Mouse (Mus musculus) hindbrain, embryonic 15.5 days (tissue): ENCODE data around the gene Ipo7. TPM values are rescaled to one million over a fixed set of nuclear protein-coding genes. Genes with fewer than 3 reads are reported as not detected.
A peak's percentile ranks its signal among the peaks of the same experiment; 100 is the strongest.

Experiments
- ATAC-seq: fragments of 200-750 bp; cut with Nextera tagmentation; 2 replicates; pipeline ENCODE4 v1.8.0; 2017; ENCODE audit warnings: low read depth, moderate number of reproducible peaks, moderate TSS enrichment; ENCODE audit not compliant: low FRiP score
- H3K27ac ChIP-seq: fragments of 300-500 bp; sonication (generic); replicated peaks from 2 replicates; pipeline ENCODE4 v1.5.1; 2015; ENCODE audit warnings: mild to moderate bottlenecking, inconsistent platforms
- H3K27me3 ChIP-seq: fragments of 300-500 bp; sonication (generic); 2 replicates; pipeline ENCODE4 v1.6.1; 2015; ENCODE audit warnings: control low read depth, inconsistent platforms
- H3K36me3 ChIP-seq: fragments of 300-500 bp; sonication (generic); 2 replicates; pipeline ENCODE4 v1.6.1; 2015; ENCODE audit warnings: control low read depth, inconsistent platforms
- H3K4me1 ChIP-seq: fragments of 300-500 bp; sonication (generic); replicated peaks from 2 replicates; pipeline ENCODE4 v1.6.1; 2015; ENCODE audit warnings: control low read depth, inconsistent platforms
- H3K4me2 ChIP-seq: fragments of 300-500 bp; sonication (generic); 2 replicates; pipeline ENCODE4 v1.6.1; 2015; ENCODE audit warnings: moderate library complexity, mild to moderate bottlenecking, inconsistent platforms
- H3K4me3 ChIP-seq: fragments of 300-500 bp; sonication (generic); 2 replicates; pipeline ENCODE4 v1.5.1; 2015; ENCODE audit warnings: mild to moderate bottlenecking, inconsistent platforms
- H3K9ac ChIP-seq: fragments of 300-500 bp; sonication (generic); 2 replicates; pipeline ENCODE4 v1.6.1; 2015; ENCODE audit warnings: inconsistent platforms
- H3K9me3 ChIP-seq: fragments of 300-500 bp; sonication (generic); 2 replicates; pipeline ENCODE4 v1.6.1; 2016; ENCODE audit warnings: control low read depth, inconsistent platforms
- WGBS: fragments of 180-500 bp; shearing (Covaris S2); methylation state at CpG from one replicate; pipeline ENCODE4 v1.1.7; 2015; 5-methylcytosine and 5-hydroxymethylcytosine counted together
- polyA plus RNA-seq: library from polyadenylated mRNA; unstranded; fragments of >200 nt; fragmentation: Nextera tagmentation; extraction: Ambion mirVana; gene quantifications from 2 replicates; pipeline ENCODE4 v1.2.1, GENCODE M21; 2015

Ipo7 gene
- polyA plus RNA-seq, 1 experiment from 2014 or later: 44.9 TPM

- H3K9me3 ChIP-seq: no peaks in the 10 kb centered on the region
- H3K4me1 ChIP-seq: no peaks in the 10 kb centered on the region; the same call in 1 of the 2 replicates
- ATAC-seq: no peak
- no peak overlapping the region for H3K9ac ChIP-seq
- no peak overlapping the region for H3K4me3 ChIP-seq
- no peaks in the 10 kb centered on the region for H3K27me3 ChIP-seq
- no peaks in the 10 kb centered on the region for H3K36me3 ChIP-seq
- H3K4me2 ChIP-seq: no peak overlapping the region
- no peak overlapping the region for H3K27ac ChIP-seq
- WGBS: 82% methylated on average over 4 of the region's 4 CpGs
Measured at GRCm38 (mm10) chr7:109998388-109998787, 19.7 kb upstream of the Ipo7 start.

DNA sequence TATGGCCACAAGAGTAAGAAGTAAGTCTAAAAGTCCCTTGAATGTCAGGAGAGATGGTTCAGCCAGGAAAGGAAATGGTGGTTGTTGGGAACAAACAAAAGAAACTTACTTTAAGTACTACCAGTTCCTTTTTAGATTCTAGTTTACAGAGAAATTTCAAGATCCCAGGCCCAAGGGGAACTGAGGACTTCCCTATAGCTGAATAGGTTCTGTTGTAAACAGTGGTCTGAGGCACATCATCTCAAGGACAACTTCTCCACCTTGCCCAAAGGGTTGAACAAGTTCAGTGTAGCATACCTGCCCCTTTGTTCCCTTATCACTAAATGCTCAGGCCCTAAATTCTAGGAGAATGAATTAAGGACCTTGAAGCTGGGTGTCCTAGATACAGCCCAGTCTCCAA lies 16.0 kb upstream of the Ipo7 start:
- H3K4me1 ChIP-seq: no peaks in the 10 kb centered on the region; the same call in 1 of the 2 replicates
- no peaks in the 10 kb centered on the region for H3K9me3 ChIP-seq
- H3K27me3 ChIP-seq: no peaks in the 10 kb centered on the region
- H3K4me3 ChIP-seq: no peak overlapping the region
- H3K27ac ChIP-seq: no peak overlapping the region
- H3K4me2 ChIP-seq: no peak overlapping the region
- no peaks in the 10 kb centered on the region for H3K36me3 ChIP-seq
- no peak overlapping the region for H3K9ac ChIP-seq
- ATAC-seq: no peak

- H3K27me3 ChIP-seq: no peaks in the 10 kb centered on the region
- peak; percentile 56; the same call in 1 of the 2 replicates for ATAC-seq
- peak overlapping the region; percentile 54 for H3K4me2 ChIP-seq
- peak overlapping the region; percentile 31; the same call in 1 of the 2 replicates for H3K9ac ChIP-seq
- H3K27ac ChIP-seq: no peak overlapping the region
- no peaks in the 10 kb centered on the region for H3K36me3 ChIP-seq
- WGBS: 17% methylated on average over 20 of the region's 20 CpGs
- no peaks in the 10 kb centered on the region; the same call in 1 of the 2 replicates for H3K4me1 ChIP-seq
- no peaks in the 10 kb centered on the region for H3K9me3 ChIP-seq
- peak overlapping the region; percentile 26 for H3K4me3 ChIP-seq
Measured at GRCm38 (mm10) chr7:110002968-110003367, 15.1 kb upstream of the Ipo7 start.

- Histone ChIP-seq H3K27me3 (no peaks in the 10 kb centered on the region), H3K4me1 (no peaks in the 10 kb centered on the region; the same call in 1 of the 2 replicates), H3K36me3 (no peaks in the 10 kb centered on the region), H3K27ac (no peak overlapping the region), H3K4me3 (no peak overlapping the region), H3K9me3 (no peaks in the 10 kb centered on the region), H3K4me2 (no peak overlapping the region), H3K9ac (no peak overlapping the region)
- no peak for ATAC-seq
Measured at GRCm38 (mm10) chr7:110005976-110006375, 12.1 kb upstream of the Ipo7 start.

DNA sequence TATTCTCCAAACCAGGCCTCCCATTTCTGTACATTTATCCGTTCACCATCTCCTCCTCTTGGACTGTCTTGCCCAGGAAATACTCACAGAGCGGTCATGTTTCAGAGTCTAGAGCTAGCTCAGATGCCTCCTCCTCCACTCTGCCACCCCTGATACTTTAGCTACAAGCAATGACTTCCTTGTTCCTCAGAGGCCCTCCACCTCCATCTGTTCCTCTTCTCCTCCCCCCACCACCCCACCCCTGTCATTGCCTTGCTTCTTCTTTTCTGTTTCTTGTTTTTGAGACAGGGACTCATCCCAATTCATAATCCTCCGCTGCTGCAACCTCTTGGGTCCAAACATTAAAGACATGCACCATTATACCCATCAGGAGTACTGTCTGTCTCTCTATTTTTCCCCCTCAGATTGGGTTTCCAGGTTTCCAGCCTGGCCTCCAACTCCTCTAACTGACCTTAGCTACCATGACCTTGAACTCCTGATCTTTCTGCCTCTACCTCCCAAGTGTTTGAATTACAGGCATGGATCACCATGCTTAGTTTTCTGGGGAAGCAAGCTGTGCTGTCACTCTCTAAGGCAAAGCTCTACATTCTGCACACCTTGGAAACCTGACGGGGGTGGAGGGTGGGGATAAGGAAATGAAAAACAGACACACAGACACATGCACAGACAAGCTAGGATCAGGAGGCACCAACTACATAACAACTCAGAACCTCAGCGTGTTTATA lies 11.4 kb upstream of the Ipo7 start:
- ATAC-seq: no peak
- no peak overlapping the region for H3K9ac ChIP-seq
- WGBS: 84% methylated on average over 5 of the region's 5 CpGs
- no peaks in the 10 kb centered on the region for H3K27me3 ChIP-seq
- H3K9me3 ChIP-seq: no peaks in the 10 kb centered on the region
- H3K4me1 ChIP-seq: no peaks in the 10 kb centered on the region; the same call in 1 of the 2 replicates
- H3K4me2 ChIP-seq: no peak overlapping the region
- no peak overlapping the region for H3K4me3 ChIP-seq
- H3K27ac ChIP-seq: no peak overlapping the region
- H3K36me3 ChIP-seq: no peaks in the 10 kb centered on the region

DNA sequence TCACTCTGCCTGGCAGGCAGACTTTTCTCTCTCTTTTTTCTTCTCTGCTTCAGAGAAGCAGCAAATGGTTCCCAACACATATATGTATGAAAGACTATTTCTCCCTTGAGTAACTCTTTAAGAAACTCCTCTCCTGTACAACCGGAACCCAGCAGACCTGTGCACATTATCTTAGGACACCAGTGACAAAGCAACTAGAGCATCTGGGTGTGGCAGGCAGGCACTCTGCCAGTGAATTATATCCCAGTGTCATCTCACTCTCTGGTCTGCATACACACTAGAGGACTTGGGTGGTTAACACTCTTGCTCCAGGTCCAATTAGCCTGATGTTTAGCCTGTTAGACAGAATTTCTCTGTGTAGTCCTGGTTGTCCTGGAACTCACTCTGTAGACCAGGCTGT lies 9.6 kb upstream of the Ipo7 start:
- Histone ChIP-seq H3K9me3 (no peaks in the 10 kb centered on the region), H3K4me1 (no peaks in the 10 kb centered on the region), H3K27me3 (no peaks in the 10 kb centered on the region), H3K4me2 (no peak overlapping the region), H3K36me3 (no peaks in the 10 kb centered on the region), H3K4me3 (no peak overlapping the region), H3K27ac (no peak overlapping the region), H3K9ac (no peak overlapping the region)
- WGBS: 95% methylated on average over 1 of the region's 1 CpGs
- ATAC-seq: no peak

DNA sequence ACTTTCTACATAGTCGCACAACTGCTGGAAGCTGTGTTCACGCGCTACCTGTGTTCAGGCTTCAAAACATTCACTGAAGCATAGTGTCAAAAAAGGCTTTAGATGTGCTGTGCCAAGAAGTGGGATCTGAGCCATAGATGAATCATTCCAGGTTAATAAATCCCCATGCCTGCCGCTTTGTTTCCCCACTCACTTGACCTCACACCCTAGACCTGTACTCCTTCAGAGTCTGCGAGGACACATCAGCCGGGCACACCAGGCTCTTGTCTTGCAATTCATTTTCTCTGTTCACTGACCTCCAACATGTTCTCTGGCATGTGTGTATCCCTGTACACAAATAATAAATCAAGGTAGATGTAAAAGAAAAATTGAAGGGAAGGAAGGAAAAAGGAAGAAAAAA lies 9.0 kb upstream of the Ipo7 start:
- no peak overlapping the region for H3K4me3 ChIP-seq
- no peak overlapping the region for H3K4me2 ChIP-seq
- no peaks in the 10 kb centered on the region for H3K36me3 ChIP-seq
- no peak overlapping the region for H3K27ac ChIP-seq
- no peaks in the 10 kb centered on the region for H3K4me1 ChIP-seq
- no peaks in the 10 kb centered on the region for H3K9me3 ChIP-seq
- 91% methylated on average over 6 of the region's 6 CpGs for WGBS
- no peak overlapping the region for H3K9ac ChIP-seq
- no peak for ATAC-seq
- no peaks in the 10 kb centered on the region for H3K27me3 ChIP-seq

- H3K4me1 ChIP-seq: no peaks in the 10 kb centered on the region
- H3K27me3 ChIP-seq: no peaks in the 10 kb centered on the region
- no peak overlapping the region for H3K27ac ChIP-seq
- H3K4me3 ChIP-seq: no peak overlapping the region
- no peak for ATAC-seq
- H3K36me3 ChIP-seq: no peaks in the 10 kb centered on the region
- H3K9me3 ChIP-seq: no peaks in the 10 kb centered on the region
- H3K4me2 ChIP-seq: no peak overlapping the region
- no peak overlapping the region for H3K9ac ChIP-seq
- WGBS: 61% methylated on average over 1 of the region's 1 CpGs
Measured at GRCm38 (mm10) chr7:110011417-110011816, 6.7 kb upstream of the Ipo7 start.

DNA sequence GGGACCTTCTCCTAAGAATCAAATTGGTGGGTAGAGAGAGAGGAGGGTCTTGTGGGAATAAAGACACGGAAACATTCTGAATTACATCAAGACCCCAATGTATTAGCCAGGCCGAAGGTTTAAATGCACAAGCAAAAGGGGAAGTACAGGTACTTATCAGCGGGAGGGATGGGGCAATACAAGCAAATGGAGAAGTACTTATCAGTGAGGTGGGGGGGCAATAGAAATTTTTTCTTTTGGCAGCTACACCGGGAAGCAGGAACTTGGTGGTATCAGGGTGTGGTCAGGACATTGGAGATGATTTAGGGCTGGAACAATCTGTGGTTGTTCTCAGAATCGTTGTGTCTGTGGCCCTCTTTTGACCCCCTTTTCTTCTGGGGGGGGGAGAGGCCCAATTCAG lies 3.8 kb upstream of the Ipo7 start:
- no peak overlapping the region for H3K4me3 ChIP-seq
- H3K27ac ChIP-seq: no peak overlapping the region
- no peak overlapping the region for H3K9ac ChIP-seq
- H3K4me1 ChIP-seq: peaks cover 4% of the 10 kb centered on the region
- H3K9me3 ChIP-seq: no peaks in the 10 kb centered on the region
- no peaks in the 10 kb centered on the region for H3K36me3 ChIP-seq
- 88% methylated on average over 5 of the region's 5 CpGs for WGBS
- no peak for ATAC-seq
- no peaks in the 10 kb centered on the region for H3K27me3 ChIP-seq
- H3K4me2 ChIP-seq: no peak overlapping the region

- WGBS: under 1% methylated on average over 42 of the region's 42 CpGs
- Histone ChIP-seq H3K27ac (peak overlapping the region; percentile 88), H3K4me3 (peak overlapping the region; percentile 79), H3K4me2 (peak overlapping the region; percentile 89), H3K9ac (peak overlapping the region; percentile 82), H3K36me3 (no peaks in the 10 kb centered on the region), H3K27me3 (no peaks in the 10 kb centered on the region), H3K4me1 (peaks cover 19% of the 10 kb centered on the region), H3K9me3 (no peaks in the 10 kb centered on the region)
- ATAC-seq: peak; percentile 77
Measured at GRCm38 (mm10) chr7:110018631-110019482, 783 bp downstream of the Ipo7 start.

DNA sequence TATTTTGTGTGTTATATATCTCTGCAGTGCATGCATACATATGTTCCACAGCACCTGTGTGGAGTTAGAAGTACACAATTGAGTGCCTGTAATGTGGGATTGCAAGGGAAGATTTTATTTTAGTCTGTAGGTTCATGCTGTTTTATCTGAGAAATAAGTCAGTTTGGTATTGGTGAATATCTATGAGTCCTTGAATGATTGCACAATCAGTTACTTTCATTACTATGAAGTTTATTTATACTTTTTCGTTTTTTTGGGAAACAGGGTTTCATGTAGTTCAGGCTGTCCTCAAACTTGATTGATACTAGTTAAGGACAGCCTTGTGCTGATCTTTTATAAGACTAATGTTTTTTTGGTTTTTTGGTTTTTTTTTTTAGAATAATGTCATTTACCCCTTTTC lies 5.5 kb downstream of the Ipo7 start:
- Histone ChIP-seq H3K36me3 (peaks cover 3% of the 10 kb centered on the region; the same call in 1 of the 2 replicates), H3K27me3 (no peaks in the 10 kb centered on the region), H3K4me1 (peaks cover 19% of the 10 kb centered on the region), H3K9me3 (no peaks in the 10 kb centered on the region), H3K27ac (no peak overlapping the region), H3K4me2 (no peak overlapping the region), H3K4me3 (no peak overlapping the region), H3K9ac (no peak overlapping the region)
- ATAC-seq: no peak
- 98% methylated on average over 1 of the region's 1 CpGs for WGBS

DNA sequence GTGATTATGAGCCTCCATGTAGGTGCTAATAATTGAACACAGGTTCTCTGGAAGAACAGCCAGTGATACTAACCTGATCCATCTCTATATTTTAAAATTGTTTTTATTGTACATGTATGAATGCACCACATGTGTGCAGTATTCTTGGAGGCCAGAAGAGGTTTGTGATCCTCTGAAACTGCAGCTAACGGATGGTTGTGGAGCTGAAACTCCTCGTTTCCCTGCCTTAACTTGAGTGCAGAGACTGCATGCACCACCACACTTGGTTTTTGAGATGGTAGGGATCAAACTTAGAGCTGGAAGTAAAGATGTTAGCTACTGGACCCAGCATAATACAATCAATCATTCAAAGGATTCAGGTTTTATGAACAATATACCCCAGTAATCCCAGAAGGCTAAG lies 8.5 kb downstream of the Ipo7 start:
- no peak for ATAC-seq

More for the DNA sequence above, 8.5 kb downstream of the Ipo7 start:
- peaks cover 15% of the 10 kb centered on the region; the same call in 1 of the 2 replicates for H3K36me3 ChIP-seq
- WGBS: 77% methylated on average over 2 of the region's 2 CpGs
- no peak overlapping the region for H3K9ac ChIP-seq
- no peak overlapping the region for H3K4me2 ChIP-seq
- no peaks in the 10 kb centered on the region for H3K9me3 ChIP-seq
- no peaks in the 10 kb centered on the region for H3K27me3 ChIP-seq
- no peaks in the 10 kb centered on the region for H3K4me1 ChIP-seq
- no peak overlapping the region for H3K4me3 ChIP-seq
- H3K27ac ChIP-seq: no peak overlapping the region
